Mouse (Mus musculus): ENCODE results near the gene Coro2b.
A peak's percentile ranks its signal among the peaks of the same experiment; 100 is the strongest.

Coro2b gene

DNA sequence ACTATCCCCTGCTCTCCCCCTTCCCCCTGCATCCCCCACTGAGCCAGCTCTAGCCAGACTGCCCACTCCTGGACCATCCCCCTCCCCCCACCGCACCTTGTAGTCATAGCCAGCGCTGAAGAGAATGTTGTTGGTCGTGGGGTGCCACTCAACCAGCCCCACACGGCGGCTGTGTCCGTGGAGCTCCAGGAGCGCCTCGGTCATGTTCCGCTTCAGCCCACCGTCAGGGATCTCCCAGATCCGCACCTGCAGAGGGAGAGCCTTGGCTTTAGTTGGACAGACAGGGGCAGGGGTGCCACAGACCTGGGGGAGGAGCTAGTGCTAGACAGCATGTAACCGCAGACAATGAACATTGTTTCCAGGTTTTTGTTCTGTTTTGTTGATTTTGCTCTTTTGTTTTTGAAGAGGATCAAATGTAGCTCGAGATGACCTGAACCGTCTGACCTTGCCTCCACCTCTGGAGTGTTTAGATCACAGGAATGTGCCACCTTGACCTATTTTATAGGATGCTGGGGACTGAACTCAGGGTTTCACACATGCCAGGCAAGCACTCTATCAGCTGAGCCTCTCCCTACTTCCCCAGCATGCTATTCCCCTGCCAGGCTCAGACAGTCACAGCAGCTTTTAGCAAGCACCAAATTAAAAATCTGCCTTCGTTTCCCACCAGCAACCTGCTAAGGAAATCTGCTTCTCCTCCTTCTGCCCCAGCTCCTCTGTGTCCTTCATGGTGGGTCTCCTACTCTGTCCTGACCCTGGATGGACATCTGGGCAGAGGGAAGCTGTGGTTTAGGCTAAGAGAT is 104.4 kb downstream of the Coro2b start:
- no peak for DNase-seq

DNA sequence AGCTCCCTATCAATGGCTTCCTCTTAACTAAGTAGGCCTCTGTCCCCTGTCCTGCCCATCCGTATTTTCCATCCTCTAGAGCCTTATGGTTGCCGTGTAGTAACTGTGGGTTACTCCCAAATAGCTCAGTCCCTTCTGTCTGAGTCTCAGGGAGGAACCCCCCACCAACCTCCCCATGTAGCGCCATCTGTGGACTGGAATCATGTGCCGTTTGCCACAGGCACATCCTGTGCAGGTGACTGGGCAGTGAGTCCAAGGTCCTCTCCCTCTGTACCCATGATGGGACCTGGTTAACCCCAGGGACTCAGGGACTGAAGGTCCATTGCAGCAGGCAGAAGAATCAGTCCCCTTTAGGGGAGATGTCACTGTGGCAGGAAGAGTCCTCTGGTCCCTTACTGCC is 106.1 kb downstream of the Coro2b start:
- no peak for DNase-seq

DNA sequence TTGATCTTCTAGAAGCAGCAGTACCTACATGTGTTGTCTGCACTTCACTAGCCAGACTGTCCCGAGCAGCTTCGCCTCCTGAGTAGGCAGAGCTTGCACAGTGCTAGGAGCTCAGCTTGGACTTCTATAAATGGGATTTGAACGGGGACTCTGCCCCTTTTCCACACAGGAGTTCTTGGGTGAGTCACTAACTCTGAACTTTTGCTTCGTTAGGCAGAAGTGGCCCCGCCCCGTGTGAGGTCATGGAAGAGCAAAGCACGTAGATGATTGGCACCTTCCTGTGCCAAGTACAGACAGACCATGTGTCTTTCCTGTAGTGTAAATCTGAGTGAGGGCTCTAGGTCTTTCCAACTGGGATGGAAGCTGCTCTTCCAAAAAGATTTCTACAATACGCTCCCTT is 109.8 kb downstream of the Coro2b start:
- DNase-seq = no peak

DNA sequence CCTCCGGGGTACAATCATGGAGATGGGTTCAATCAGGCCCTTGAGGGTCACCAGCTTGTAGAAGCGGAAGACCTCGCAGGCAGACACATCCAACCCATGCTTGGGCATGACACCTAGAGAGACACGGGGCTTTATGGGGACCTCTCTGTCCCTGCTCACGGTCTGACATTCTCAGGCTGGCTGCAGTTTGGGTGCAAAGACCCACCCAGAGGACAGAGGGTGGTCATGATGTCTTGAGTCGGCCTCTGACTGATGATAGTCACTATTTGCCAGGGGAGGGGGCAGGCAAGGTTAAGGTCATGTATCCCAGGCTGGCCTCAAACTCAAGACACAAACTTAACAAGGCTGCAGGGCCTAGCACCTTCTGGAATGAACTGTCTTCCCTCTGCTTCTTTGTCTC is 110.3 kb downstream of the Coro2b start:
- DNase-seq = no peak

DNA sequence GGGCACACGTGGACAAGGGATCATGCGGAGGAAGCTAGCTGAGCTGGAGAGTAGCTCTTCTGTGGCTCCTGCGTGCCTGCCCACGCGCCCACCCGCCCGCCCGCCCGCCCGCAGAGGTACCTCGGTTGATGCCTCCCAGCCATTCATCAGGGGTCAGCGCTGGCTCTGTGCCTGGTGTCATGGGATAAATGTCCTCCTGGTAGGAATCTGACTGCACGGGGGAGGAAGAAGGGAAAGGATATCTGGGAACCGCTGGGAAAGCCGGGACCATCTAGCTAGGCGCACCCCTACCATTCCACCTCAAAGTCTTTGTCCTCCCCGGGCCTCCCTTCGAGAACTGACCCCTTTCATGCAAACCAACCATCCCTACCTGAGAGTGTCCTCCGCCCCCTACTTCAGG is 110.8 kb downstream of the Coro2b start:
- no peak for DNase-seq

DNA sequence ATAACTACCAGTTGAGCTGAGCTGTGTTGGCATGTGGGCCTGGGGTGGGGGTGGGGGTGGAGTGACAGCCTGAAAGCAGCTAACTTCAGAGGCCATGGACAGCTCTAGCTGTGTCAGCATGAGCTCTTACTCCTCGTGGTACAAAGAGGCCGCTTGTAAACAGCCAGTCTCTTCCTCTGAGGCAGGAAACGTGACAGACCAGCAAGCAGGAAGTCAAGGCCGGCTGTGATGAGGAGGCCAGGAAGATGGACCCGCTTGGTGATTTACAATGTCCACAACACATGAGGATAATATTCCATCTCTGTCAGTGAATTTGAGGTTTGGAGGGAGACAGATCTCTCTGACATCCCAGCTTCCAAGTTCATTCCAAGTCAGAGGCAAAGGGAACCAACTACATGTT is 111.6 kb downstream of the Coro2b start:
- DNase-seq = no peak

DNA sequence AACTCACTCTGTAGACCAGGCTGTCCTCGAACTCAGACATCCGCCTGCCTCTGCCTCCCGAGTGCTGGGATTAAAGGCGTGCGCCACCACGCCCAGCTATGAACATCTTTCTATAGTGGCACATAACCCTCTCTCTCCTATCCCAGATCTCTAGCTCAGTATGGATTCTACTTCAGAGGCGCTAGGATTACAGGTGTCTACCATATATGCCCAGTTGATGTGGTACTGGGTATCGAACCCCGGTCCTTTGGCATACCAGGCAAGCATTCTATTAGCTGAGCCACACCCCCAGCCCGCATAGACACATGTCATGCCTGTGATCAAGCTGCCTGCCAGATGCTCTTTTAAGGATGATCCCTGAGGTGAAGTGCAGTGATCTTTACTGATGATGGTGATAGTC is 113.0 kb downstream of the Coro2b start:
- no peak for DNase-seq

DNA sequence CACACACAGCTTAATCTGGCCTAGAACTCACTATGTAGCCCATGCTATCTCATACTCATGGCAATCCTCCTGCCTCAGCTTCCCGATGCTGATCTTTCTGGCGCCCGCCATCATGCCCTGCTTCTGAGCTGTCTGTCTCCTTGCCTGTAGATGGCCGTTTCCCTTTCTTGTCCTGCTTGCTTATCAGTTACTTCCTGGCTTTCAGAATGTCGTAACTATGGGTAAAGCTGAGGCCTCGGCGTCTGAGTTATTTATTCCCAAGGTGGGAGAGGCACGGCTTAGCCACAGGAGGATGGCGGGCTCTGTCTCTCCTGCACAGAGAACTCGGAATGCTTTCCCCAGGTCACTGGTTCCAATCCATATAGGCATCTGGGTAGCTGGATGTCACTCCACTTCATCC is 113.9 kb downstream of the Coro2b start:
- no peak for DNase-seq

DNA sequence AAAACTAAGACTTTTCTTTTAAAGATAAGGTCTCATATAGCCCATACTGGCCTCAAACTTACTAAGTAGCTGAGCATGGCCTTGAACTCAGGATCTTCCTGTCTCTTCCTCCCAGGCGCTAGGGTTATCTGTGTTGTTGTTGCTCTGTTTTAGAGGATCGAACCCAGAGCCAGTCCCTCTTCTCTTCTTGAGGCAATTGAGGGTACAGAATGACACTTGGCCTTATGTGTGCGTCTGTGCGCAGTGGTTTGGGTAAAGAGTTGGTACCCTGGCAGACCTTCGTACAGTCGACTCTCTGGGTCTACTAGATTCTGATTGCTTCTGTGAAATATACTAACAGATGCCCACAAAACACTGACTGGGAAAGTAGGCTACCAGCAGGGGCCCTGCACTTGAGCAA is 114.9 kb downstream of the Coro2b start:
- DNase-seq = no peak

DNA sequence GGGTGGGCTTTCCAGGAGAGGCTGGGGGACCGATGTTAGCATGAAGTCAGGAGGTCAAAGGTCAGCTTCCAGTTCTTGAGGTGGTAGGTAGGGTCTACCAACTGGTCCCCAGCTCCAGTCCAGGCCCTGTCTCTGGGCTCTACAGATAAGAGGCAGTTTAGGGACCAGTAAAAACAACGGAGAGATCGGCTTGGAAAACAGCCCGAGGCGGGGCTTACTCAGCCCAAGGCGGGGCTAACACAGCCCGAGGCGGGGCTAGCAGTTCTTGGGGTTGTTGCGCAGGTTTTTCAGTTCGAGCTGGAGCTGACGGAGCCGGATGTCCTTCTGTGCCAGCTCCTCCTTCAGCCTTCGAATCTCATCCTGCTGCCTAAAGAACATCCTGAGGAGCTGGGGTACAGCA is 115.8 kb downstream of the Coro2b start:
- peak; percentile 60 for DNase-seq

DNA sequence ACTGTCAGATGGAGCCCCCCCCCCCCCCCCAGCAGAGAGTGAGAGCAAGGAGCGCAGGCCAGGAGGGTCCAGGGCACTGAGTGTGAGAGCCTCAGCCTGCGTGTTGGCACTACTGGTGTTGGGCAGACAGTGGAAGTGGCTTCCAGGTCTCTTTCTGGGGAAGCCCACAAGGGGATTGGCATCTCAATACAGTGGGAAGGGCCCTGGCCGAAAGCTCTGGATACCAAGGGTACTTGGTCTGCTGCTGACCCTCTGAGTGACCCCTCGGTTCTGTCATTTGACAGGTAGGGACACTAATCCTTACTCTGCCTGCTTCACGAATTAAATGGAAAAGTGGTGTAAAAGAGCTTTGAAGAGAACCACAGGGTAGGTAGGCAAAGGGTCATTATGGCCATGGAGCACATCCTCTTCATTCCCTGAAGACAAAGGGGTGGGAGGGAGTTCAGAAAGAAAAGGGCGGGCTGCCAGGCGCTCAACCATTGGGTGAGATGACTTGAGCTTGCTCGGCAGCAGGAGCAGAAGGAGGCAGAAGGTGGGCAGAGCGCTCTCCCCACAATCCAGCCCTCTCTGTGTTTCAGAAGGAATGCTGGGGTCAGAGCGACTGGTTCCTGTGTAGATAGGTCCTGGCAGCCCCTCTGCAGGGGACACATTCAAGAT is 116.5 kb downstream of the Coro2b start:
- no peak for DNase-seq

DNA sequence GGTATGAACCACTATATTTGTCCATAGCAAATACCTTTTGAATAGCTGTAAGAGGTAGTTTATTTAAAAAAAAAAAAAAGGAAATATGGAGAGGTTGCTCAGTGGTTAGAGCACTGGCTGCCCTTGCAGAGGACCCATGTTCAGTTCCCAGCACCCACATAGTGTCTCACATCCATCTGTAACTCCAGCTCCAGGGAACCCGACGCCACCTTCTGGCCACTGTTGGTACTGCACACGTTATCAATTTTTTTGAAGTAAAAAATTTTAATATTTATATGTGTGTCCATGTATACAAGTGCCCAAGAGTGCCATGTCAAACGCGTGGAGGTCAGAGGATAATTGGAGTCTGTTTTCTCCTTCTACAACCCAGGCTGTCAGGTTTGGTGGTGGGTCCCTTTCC is 118.1 kb downstream of the Coro2b start:
- no peak for DNase-seq

DNA sequence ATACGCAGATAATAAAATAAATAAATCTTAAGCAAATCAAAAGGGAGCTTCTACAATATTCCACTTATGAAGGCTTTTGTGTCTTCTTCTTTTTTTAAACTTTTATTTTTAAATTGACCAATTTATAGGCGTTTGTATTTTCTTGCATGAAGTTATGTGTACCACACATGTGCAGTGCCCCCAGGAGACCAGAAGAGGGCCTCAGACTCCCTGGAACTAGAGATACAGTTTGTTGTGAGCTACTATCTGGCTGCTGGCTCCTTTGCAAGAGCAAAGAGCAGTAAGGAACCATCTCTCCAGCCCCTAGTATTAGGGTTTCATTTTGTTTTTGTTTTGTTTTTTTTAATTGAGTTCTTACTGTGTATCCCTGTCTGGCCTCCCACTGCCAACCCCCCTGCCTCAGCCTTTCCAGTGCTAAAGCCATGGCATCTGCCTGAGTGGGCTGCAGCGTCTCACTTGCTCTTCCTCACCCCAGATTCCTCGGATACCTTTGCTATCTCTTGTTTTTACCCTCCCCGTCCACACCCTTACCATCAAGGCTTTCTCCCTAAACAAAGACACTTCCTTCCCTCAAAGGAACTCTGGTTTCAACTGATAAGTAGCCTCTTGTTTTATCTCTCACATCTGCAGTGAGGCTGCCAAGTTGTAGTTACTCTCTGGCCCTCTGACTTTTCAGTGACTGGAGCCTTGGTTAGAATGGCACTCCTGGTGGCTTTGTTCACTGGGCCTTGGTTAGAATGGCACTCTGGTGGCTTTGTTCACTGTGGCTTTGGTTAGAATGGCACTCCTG is 129.3 kb downstream of the Coro2b start:
- DNase-seq = no peak

DNA sequence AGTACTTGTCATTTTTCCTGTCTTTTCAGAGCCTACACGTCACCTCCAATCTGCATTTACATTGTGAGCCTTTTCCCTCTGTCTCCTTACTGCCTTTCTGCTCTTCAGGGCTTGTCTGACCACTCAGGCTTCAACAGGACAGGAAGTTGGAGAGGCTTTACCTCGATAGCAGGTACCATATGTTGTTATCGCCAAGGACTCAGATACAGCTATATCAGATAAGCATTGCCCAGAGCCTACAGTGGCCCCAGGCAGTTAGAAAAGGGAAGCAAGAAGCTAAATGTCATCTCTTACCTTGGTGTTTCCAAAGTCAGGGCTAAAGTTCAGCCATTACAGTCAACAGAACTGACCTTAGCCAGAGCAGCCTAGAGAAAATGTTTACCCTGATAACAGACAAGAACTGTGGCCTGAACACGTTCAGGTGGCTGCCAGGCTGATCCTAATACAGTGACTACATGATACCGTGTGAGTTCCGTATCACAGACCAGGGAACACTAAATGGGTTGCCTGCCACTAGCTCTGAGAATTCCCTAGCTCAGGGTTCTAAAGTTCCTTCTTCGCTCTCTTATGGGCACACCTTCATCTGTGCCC is 130.3 kb downstream of the Coro2b start:
- no peak for DNase-seq

DNA sequence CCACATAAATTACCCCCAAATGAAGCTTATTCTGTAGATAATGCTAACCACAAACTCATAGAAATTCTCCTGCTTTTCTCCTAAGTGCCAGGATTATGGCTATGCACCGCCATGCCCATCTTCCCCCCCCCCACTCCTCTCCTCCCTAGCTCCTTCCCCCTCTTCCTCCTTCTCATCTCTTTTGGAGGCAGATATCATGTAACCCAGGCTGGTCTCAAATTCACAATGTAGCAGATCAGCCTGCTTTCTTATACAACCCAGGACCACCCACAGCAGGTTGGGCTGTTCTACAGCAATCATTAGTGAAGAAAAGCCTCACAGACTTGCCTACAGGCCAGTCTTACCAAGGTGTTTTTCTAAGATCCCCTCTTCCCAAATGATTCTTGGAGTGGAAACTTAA is 135.3 kb downstream of the Coro2b start:
- DNase-seq = no peak

DNA sequence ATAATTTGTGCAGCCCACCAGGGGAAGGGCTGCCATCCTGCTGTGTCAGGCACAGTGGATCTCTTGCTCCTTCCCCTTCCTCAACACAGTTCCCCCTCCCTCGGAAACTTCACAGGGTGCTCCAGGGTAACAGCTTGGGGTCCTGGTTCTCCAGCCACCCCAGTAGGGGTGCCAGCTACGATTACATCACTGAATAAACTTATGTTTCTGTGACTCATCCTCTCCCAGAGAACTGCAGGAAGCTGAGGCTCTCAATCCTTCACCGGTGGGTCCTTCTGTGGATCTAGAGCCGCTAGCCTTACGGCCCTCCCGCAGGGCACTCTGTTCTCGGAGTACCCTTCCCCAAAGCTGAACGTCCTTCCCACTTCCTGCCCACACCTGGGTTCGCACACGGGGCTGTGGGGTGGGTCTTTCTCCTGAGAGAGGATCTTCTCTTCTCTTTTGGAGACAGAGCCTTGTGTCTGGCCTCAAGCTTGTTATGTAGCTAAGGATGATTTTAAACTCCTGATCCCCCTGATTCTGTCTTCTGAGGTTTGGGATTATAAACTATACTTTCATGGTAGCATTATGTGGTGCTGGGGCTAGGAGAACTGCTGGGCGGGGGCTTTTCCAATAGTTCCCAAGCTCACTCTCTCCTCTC is 136.2 kb downstream of the Coro2b start:
- DNase-seq = no peak

DNA sequence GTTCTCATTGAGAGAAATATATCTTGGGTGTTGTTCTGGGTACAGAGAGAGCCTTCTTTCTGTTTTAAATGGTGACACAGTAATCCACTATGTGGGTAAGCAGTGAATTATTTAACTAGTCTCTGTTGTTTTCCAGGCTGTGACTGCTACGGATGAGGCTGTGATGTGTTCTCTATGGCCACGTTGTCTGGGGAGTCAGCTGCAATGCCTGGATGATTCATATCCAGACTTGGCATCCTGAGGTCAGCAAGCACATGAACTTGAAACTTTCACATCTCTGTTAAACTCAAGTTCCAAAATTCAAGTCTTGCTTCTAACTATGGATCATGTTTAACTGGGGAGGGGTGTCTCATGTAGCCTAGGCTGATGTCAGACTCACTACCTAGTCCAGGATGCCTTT is 142.7 kb downstream of the Coro2b start:
- DNase-seq = no peak

DNA sequence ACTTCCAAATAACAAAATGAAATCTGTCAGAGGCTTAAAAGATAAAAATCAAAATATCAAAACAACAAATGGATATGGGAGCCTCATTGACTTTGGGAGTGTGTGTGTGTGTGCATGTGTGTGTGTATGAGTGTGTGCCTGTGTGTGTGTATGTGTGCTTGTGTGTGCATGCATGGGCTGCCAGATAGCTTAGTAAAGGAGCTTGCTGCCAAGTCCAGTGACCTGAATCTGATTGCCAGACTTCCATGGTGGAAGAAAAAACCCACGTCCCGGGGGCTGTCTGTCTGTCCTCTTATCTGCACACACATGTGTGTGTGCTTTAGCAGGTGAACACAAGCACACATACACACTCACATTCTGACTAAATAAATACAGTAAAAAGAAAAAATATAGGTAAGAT is 143.3 kb downstream of the Coro2b start:
- DNase-seq = no peak

DNA sequence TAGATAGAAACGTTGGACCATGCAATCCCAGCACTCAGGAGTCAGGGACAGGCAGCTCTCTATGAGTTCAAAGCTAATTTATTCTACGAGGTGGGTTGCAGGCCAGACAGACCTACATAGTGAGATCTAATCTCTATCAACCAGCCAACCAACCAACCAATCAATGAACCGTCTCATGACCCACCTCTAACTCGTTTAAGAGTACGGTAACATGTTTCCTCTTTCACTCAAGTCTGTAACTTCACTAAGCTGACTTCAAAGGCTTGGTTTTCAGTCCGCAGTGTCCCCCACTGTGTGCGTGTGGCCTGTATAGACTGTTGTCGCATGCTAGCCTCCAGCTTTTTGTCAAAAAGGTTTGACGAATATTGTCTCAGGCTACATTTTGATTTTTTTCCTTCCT is 147.1 kb downstream of the Coro2b start:
- DNase-seq = no peak

DNA sequence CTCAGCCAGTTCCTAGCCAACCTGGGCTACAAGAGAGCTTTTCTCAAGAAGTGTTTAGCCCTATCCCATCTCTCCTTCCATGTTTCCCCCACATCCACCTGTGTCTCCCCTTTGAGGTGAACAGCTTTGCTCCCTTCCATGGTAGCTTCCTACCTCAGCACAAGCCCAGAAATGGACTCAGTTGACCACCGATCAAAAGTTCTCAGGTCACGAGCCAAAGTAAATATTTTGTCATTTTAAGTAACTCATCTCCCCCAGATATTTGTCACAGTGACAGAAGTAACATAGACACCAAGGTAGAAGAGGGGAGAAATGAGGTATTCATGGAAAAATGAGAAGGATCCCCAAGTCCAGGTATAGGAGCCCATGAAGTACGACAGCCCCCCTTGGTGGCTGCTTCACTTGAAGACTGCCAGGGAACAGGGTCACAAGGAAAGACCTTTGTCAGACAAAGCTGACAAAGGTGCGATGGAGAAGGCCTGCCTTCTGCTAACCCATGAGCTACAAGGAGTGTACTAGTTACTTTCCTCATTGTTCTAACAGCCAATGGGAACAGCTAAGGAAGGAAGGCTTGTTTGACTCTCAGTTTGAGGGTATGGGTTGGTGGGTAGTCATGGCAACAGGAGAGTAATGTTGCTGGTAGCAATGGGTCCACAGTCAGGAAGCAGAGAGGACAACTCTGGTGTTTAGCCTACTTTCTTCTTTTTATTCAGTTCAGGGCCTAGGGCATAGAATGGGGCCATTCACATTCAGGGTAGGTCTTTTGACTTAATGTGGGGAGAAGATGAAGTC is 150.9 kb downstream of the Coro2b start:
- no peak for DNase-seq

DNA sequence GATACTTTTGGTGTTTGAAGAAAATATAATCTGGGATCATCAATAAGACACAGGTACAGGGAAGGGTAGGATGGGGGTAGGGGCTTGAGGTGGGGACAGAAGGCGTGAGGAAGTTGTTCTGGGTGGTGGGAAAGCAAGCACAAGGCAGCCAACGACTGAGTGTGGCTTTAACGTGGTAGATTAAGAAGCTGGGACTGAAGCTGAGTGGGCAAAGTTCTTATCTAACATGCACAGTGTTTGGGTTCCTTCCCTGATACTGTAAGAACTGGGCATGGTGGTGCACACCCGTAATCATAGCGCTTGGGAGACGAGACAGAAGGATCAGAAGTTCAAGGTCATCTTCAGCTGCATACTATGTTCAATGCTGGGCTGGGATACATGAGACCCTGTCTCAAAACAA is 151.8 kb downstream of the Coro2b start:
- DNase-seq = no peak

DNA sequence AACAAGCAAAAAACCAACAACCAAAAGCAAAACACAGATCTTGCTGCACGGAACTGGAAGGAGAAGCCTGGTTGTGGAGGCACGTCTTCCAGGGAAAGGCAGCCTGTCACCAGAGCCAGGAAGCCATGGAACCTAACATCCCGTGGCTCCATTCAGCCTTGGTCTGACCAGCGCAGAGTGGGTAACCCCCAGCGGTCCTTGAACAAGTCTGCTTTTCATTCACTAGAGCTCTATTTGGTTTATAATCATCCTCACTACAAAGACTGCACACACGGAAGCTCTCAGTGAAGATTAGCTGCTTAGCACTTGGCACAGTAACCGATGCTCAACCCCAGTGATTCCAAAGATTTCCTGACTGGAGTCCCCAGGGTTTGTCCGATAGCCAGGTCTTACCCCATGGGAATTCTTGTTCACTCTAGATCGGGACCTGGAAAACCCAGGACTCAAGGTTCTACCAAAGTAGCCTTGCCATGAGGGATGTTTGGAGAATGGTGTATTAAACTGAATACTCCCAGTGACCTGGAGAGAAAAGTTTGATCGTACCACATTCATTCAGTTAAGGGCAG is 154.2 kb downstream of the Coro2b start:
- no peak for DNase-seq
